Mouse (Mus musculus) heart, embryonic 14.5 days (tissue): Measurements from ENCODE around the gene Cox4i1. TPM values are rescaled to one million over a fixed set of nuclear protein-coding genes. Genes with fewer than 3 reads are reported as not detected.
"Not testable (repeated sequence)": the region's sequence is repeated elsewhere in the genome, so short reads cannot be mapped to it uniquely, and the experiment has no call there.

Experiments
- ATAC-seq: fragments of 200-750 bp; cut with Nextera tagmentation; 2 replicates; pipeline ENCODE4 v1.8.0; 2017; ENCODE audit warnings: low read depth, moderate TSS enrichment; ENCODE audit not compliant: insufficient number of reproducible peaks, insufficient read depth, low FRiP score
- H3K27ac ChIP-seq, 2 experiments: fragments of 200-500 bp in 1 of 2; fragments of 300-500 bp in 1 of 2; sonication (generic) in 1 of 2; replicated peaks in 1 of 2; 2 replicates each; pipeline ENCODE4 v1.5.1; 2012 to 2014; ENCODE audit warnings: low read depth in 2 of 2, low read length in 2 of 2, control low read depth in 1 of 2, mild to moderate bottlenecking in 1 of 2, mixed read lengths in 1 of 2; ENCODE audit not compliant: control insufficient read depth in 1 of 2, insufficient read depth in 1 of 2
- H3K27me3 ChIP-seq: fragments of 300-500 bp; sonication (generic); 2 replicates; pipeline ENCODE4 v1.6.1; 2014; ENCODE audit warnings: mild to moderate bottlenecking, low read length, control low read depth; ENCODE audit not compliant: control insufficient read depth, insufficient read depth
- H3K36me3 ChIP-seq: fragments of 300-500 bp; sonication (generic); 2 replicates; pipeline ENCODE4 v1.6.1; 2014; ENCODE audit warnings: mild to moderate bottlenecking, control low read depth, low read length, mixed read lengths; ENCODE audit not compliant: control insufficient read depth, insufficient read depth
- H3K4me1 ChIP-seq, 2 experiments: fragments of 200-500 bp in 1 of 2; fragments of 300-500 bp in 1 of 2; sonication (generic) in 1 of 2; 2 replicates each; pipeline ENCODE4 v1.6.1; 2012 to 2014; ENCODE audit warnings: low read length in 2 of 2, control low read depth in 1 of 2, mixed read lengths in 1 of 2; ENCODE audit not compliant: control insufficient read depth in 2 of 2, insufficient read depth in 2 of 2
- H3K4me2 ChIP-seq: fragments of 300-500 bp; sonication (generic); 2 replicates; pipeline ENCODE4 v1.6.1; 2014; ENCODE audit warnings: mild to moderate bottlenecking, low read length
- H3K4me3 ChIP-seq, 2 experiments: fragments of 200-500 bp in 1 of 2; fragments of 300-500 bp in 1 of 2; sonication (generic) in 1 of 2; 2 replicates each; pipeline ENCODE4 v1.5.1; 2012 to 2014; ENCODE audit warnings: low read length in 2 of 2, mild to moderate bottlenecking in 2 of 2, control low read depth in 1 of 2, low read depth in 1 of 2, moderate library complexity in 1 of 2; ENCODE audit not compliant: control insufficient read depth in 1 of 2, insufficient read depth in 1 of 2
- H3K9ac ChIP-seq: fragments of 300-500 bp; sonication (generic); 2 replicates; pipeline ENCODE4 v1.6.1; 2014; ENCODE audit warnings: mild to moderate bottlenecking, low read length
- H3K9me3 ChIP-seq: fragments of 300-500 bp; sonication (generic); 2 replicates; pipeline ENCODE4 v1.6.1; 2016; ENCODE audit warnings: low read length, control low read depth; ENCODE audit not compliant: control insufficient read depth
- WGBS: fragments of 180-500 bp; shearing (Covaris S2); extraction: QIAGEN DNeasy Blood & Tissue Kit; methylation state at CpG from one replicate; pipeline ENCODE4 v1.1.7; 2014; 5-methylcytosine and 5-hydroxymethylcytosine counted together
- polyA plus RNA-seq: library from polyadenylated mRNA; unstranded; fragments of >200 nt; fragmentation: Nextera tagmentation; extraction: Ambion mirVana; gene quantifications from 2 replicates; pipeline ENCODE4 v1.2.1, GENCODE M21; 2014

Cox4i1 gene
- polyA plus RNA-seq, 1 experiment from 2014 or later: 2,402 TPM

DNA sequence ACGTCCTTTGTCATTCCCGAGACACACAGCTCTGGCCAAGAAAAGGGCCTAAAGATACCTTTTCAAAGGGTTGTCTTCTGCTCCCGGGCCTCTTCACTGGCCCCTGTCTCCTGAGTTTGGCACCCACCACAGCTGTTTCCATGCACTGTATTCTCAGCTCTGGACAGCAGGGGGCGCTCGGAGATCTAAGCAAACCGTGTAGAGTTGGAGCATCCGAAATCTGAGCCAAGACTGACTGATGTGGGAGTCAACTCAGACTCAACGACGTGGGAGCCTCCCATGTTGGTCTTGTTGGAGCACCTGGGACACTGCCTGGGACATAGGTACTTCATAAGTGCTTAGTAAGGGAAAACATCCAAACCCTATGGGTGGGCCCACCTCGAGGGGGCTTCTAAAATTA is 10.4 kb downstream of the Cox4i1 start:
- H3K4me2 ChIP-seq: no peak overlapping the region
- no peaks in the 10 kb centered on the region for H3K9me3 ChIP-seq
- no peak overlapping the region for H3K4me3 ChIP-seq
- no peaks in the 10 kb centered on the region for H3K4me1 ChIP-seq
- H3K27ac ChIP-seq: no peak overlapping the region
- 11% methylated on average over 10 of the region's 10 CpGs for WGBS
- H3K27me3 ChIP-seq: peaks cover 11% of the 10 kb centered on the region
- no peak for ATAC-seq
- no peak overlapping the region for H3K9ac ChIP-seq
- peaks cover 26% of the 10 kb centered on the region for H3K36me3 ChIP-seq

DNA sequence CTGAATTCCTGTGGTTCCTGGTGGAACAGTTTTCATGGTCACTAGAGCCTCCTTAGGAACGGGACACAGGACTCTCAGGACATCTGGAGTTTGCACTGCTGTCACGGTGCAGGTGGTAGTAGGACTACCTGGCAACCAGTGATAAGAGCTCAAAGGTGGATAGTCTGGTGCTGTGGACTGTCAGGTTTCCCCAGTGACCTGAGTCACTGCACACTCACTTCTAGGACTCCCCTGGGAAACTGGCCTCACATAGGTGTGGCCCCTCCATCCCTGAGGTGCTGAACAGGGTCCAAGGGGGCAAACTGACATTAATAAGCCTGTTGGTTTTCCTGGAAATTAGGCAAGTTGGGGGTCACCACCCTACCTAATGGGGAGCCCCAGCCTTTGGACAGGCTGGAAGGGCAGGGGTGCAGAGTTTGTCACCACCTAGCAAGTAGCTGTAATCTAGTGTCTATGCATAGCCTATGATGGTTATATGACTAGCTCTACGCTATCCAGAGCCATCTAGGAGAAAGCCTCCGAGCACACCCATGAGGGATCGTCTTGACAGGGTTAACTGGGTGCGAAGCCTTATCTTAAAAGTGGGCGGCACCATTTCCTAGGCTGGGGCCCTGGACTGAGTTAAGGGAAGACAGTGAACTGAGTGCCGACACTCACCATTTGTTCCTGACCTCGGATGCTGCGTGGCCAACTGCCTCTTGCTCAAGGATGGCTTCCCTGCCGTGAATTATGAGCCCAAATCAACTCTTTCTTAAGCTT is 11.8 kb downstream of the Cox4i1 start:
- no peak for ATAC-seq

DNA sequence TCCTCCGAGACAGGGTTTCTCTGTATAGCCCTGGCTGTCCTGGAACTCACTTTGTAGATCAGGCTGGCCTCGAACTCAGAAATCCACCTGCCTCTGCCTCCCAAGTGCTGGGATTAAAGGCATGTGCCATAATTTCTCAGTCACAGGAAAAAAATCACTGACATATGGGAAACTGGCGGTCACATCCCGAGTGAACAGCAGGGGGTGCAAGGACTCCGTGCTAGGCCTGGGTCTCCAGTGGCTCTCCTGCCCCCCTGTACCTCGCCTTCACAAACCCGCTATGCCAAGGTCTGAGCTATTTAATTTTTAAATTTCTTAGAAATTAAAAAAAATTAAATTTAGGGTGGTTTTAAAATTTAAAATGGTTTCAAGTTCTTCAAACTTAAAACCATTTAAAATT is 12.4 kb downstream of the Cox4i1 start:
- H3K36me3 ChIP-seq: peaks cover 16% of the 10 kb centered on the region
- not testable (repeated sequence) for H3K27ac ChIP-seq, H3K9ac ChIP-seq, ATAC-seq, H3K4me3 ChIP-seq, H3K4me1 ChIP-seq, H3K9me3 ChIP-seq, H3K4me2 ChIP-seq
- WGBS: 49% methylated on average over 7 of the region's 7 CpGs
- H3K27me3 ChIP-seq: peaks cover 11% of the 10 kb centered on the region

More for the DNA sequence above, 11.8 kb downstream of the Cox4i1 start:
- Histone ChIP-seq H3K4me3 (no peak overlapping the region), H3K9ac (peak overlapping the region; percentile 54; the same call in 1 of the 2 replicates), H3K4me2 (no peak overlapping the region), H3K27ac (no peak overlapping the region), H3K9me3 (no peaks in the 10 kb centered on the region), H3K27me3 (peaks cover 11% of the 10 kb centered on the region), H3K36me3 (peaks cover 17% of the 10 kb centered on the region), H3K4me1 (no peaks in the 10 kb centered on the region)
- 27% methylated on average over 11 of the region's 11 CpGs for WGBS

DNA sequence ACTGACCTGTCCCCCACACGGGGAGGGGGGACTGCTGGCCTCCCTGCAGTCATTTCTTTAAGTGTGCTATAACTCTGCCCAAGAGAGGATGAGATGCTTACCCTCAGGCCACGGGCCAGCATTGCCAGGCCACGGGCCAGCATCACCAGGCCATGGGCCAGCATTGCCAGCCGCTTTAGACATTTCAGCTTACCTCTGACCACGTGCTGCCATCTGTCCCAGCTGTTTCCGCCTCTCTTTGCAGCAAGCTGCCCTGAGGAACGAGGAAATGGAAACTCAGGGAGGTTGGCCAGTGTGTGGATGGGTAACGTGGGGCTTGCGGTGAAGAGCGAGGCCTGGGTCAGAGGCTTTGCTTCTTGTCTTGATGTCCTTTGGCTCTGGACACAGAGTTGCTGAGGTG is 13.1 kb downstream of the Cox4i1 start:
- Histone ChIP-seq H3K9ac (no peak overlapping the region), H3K27me3 (peaks cover 11% of the 10 kb centered on the region), H3K27ac (no peak overlapping the region), H3K4me1 (no peaks in the 10 kb centered on the region), H3K4me3 (no peak overlapping the region), H3K9me3 (no peaks in the 10 kb centered on the region), H3K36me3 (peaks cover 9% of the 10 kb centered on the region), H3K4me2 (no peak overlapping the region)
- no peak for ATAC-seq
- 76% methylated on average over 10 of the region's 10 CpGs for WGBS

DNA sequence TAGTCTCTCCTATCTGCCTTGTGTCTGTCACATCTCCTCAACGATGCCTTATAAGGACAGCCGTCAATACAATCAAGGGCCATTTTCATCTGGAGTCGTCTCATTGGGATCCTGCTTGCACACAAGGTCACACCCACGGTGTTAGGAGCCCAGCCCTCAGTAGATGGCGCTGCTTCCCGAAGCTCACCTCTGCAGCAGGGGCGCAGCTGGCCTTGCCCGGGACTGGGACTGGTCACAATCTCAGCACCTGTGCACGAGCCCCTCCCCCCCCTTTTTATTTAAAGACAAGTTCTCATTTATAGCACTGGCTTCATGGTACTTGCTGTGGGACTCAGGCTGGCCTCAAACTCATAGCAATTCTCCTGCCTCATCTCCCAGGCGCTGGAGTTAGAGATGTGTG is 15.6 kb downstream of the Cox4i1 start:
- Histone ChIP-seq H3K36me3 (no peaks in the 10 kb centered on the region), H3K27me3 (peaks cover 11% of the 10 kb centered on the region), H3K9ac (no peak overlapping the region), H3K4me3 (no peak overlapping the region), H3K4me2 (no peak overlapping the region), H3K9me3 (no peaks in the 10 kb centered on the region), H3K27ac (no peak overlapping the region), H3K4me1 (no peaks in the 10 kb centered on the region)
- 13% methylated on average over 10 of the region's 10 CpGs for WGBS
- no peak for ATAC-seq

DNA sequence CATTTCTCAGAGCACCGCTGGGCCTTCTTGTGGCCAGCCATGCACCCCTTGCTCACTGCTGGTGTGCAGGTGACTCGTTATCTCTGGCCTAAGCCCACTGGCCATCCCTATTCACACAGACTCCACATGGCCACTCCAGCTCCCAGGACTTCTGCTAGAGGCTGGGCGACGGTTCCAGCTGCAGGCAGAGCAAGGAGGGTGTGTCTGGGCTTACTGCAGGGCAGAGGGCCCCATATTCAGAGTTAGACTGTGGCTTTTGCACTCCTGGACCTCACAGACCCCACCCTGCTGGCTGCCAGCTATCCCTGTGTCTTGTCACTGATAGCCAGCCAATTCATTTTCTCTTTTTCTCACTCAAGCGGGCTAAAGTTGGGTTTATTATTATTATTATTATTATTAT is 16.1 kb downstream of the Cox4i1 start:
- H3K9me3 ChIP-seq: no peaks in the 10 kb centered on the region
- WGBS: 56% methylated on average over 5 of the region's 5 CpGs
- H3K4me1 ChIP-seq: no peaks in the 10 kb centered on the region
- no peak for ATAC-seq
- no peak overlapping the region for H3K4me2 ChIP-seq
- peaks cover 11% of the 10 kb centered on the region for H3K27me3 ChIP-seq
- no peak overlapping the region for H3K27ac ChIP-seq
- no peak overlapping the region for H3K9ac ChIP-seq
- no peaks in the 10 kb centered on the region for H3K36me3 ChIP-seq
- no peak overlapping the region for H3K4me3 ChIP-seq

DNA sequence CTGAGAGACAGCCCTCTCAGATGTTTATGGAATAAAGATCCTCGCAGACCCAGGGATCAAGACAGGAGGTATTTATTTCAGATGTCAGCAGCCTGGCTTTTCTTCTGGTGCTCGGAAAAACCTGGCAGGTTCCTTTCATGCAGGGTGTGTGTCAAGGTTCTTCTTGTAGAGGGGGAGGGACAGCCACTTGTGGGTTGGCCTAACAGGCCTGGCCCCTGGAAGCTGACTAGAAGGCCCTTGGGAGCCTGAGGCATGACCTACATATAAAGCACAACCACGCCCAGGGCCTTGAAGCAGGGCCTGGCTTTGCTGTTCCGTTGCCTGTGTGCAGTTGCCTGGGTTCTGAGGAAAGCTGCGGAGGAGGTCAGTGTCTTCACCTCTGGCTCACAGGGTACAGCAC is 17.1 kb downstream of the Cox4i1 start:
- H3K4me3 ChIP-seq: no peak overlapping the region
- no peaks in the 10 kb centered on the region for H3K4me1 ChIP-seq
- no peaks in the 10 kb centered on the region for H3K36me3 ChIP-seq
- H3K9ac ChIP-seq: no peak overlapping the region
- no peak for ATAC-seq
- 76% methylated on average over 5 of the region's 5 CpGs for WGBS
- no peak overlapping the region for H3K4me2 ChIP-seq
- H3K9me3 ChIP-seq: no peaks in the 10 kb centered on the region
- peaks cover 4% of the 10 kb centered on the region; the same call in 1 of the 2 replicates for H3K27me3 ChIP-seq
- H3K27ac ChIP-seq: no peak overlapping the region

DNA sequence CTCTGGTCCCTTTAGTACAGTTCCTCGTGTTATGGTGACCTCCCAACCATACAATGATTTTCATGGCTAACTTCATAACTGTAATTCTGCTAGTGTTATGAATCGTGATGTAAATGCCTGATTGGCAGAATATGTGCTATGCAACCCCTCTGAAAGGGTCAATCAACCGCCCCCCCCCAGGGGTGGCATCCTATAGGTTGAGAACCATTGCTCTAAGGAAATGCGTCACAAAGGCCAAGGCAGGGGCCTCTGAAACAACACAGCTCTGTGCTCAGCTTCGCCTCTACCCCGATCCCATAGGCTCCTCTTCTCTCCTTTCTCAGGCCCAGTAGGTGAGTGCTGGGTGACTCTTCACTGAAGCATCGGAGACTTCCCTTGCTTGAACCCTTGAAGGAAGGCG is 17.6 kb downstream of the Cox4i1 start:
- Histone ChIP-seq H3K27ac (no peak overlapping the region), H3K4me1 (no peaks in the 10 kb centered on the region), H3K9me3 (no peaks in the 10 kb centered on the region), H3K4me2 (no peak overlapping the region), H3K9ac (no peak overlapping the region), H3K4me3 (no peak overlapping the region), H3K27me3 (peaks cover 4% of the 10 kb centered on the region; the same call in 1 of the 2 replicates), H3K36me3 (no peaks in the 10 kb centered on the region)
- no peak for ATAC-seq
- 78% methylated on average over 8 of the region's 8 CpGs for WGBS
